In genomic region chrX:72917884-72918681, GRCm38 (mm10) we compare ENCODE assay signal across 7 mouse cellular contexts. TPM values are rescaled to one million over a fixed set of nuclear protein-coding genes. Genes with fewer than 3 reads are reported as not detected.
A peak's percentile ranks its signal among the peaks of the same experiment; 100 is the strongest.
DNase-seq lines count a peak whose midpoint lies in the region; ATAC-seq lines count a peak whose summit lies in the region.

Gene Cetn2, minus strand, starts transcription at chrX:72918411.
Gene Nsdhl, plus strand, starts transcription at chrX:72918557.

- no peaks in the 10 kb centered on the region for H3K36me3 ChIP-seq in embryonic facial prominence, embryonic 12.5 days
- no peaks in the 10 kb centered on the region for H3K36me3 ChIP-seq in limb, embryonic 11.5 days (ENCODE audit: control insufficient read depth, insufficient read depth, low read length)
- 0 out of 2 replicates have a peak, but pooled peaks cover 3% of the 10 kb centered on the region for H3K36me3 ChIP-seq in midbrain, embryonic 14.5 days (ENCODE audit: control insufficient read depth, insufficient read depth, low read length)

- peak within 1 kb of the TSS; percentile 61 for H3K4me2 ChIP-seq in embryonic facial prominence, embryonic 12.5 days (replicated peaks)
- peak within 1 kb of the TSS; percentile 43 for H3K4me2 ChIP-seq in limb, embryonic 11.5 days (ENCODE audit: low read depth, severe bottlenecking)
- H3K4me2 ChIP-seq in midbrain, embryonic 14.5 days (ENCODE audit: low read length): peak within 1 kb of the TSS; percentile 61

- peak within 1 kb of the TSS; percentile 55 for H3K9ac ChIP-seq in embryonic facial prominence, embryonic 12.5 days
- H3K9ac ChIP-seq in limb, embryonic 11.5 days (ENCODE audit: low read length): peak within 1 kb of the TSS; percentile 55
- peak within 1 kb of the TSS; percentile 43 for H3K9ac ChIP-seq in midbrain, embryonic 14.5 days (replicated peaks; ENCODE audit: low read length)

- H3K9me3 ChIP-seq in embryonic facial prominence, embryonic 12.5 days: no peaks in the 10 kb centered on the region
- no peaks in the 10 kb centered on the region for H3K9me3 ChIP-seq in limb, embryonic 11.5 days (ENCODE audit: control insufficient read depth, low read length)
- H3K9me3 ChIP-seq in midbrain, embryonic 14.5 days (ENCODE audit: control insufficient read depth, low read length): no peaks in the 10 kb centered on the region

- H3K4me1 ChIP-seq in embryonic facial prominence, embryonic 12.5 days: no peaks in the 10 kb centered on the region
- no peaks in the 10 kb centered on the region for H3K4me1 ChIP-seq in limb, embryonic 11.5 days (ENCODE audit: control insufficient read depth, insufficient read depth, low read length)
- no peaks in the 10 kb centered on the region for H3K4me1 ChIP-seq in midbrain, embryonic 14.5 days (ENCODE audit: control insufficient read depth, insufficient read depth, low read length)

- WGBS in embryonic facial prominence, embryonic 12.5 days: 21% methylated on average over 41 of the region's 41 CpGs
- WGBS in limb, embryonic 11.5 days: 17% methylated on average over 41 of the region's 41 CpGs
- WGBS in midbrain, embryonic 14.5 days: 19% methylated on average over 41 of the region's 41 CpGs

- no peaks in the 10 kb centered on the region for H3K27me3 ChIP-seq in embryonic facial prominence, embryonic 12.5 days
- peaks cover 2% of the 10 kb centered on the region; the same call in 1 of the 2 replicates for H3K27me3 ChIP-seq in limb, embryonic 11.5 days (ENCODE audit: control insufficient read depth, insufficient read depth, low read length)
- no peaks in the 10 kb centered on the region for H3K27me3 ChIP-seq in midbrain, embryonic 14.5 days (ENCODE audit: control insufficient read depth, insufficient read depth, low read length)

- H3K4me3 ChIP-seq in embryonic facial prominence, embryonic 12.5 days: peak within 1 kb of the TSS; percentile 49
- H3K4me3 ChIP-seq in limb, embryonic 11.5 days (ENCODE audit: low read depth, low read length): peak within 1 kb of the TSS; percentile 49
- peak within 1 kb of the TSS; percentile 49 for H3K4me3 ChIP-seq in midbrain, embryonic 14.5 days (replicated peaks; ENCODE audit: low read depth, low read length)

- ATAC-seq in embryonic facial prominence, embryonic 12.5 days (ENCODE audit: insufficient number of reproducible peaks, insufficient read depth, low FRiP score, low TSS enrichment): peak; percentile 99
- ATAC-seq in limb, embryonic 11.5 days (ENCODE audit: insufficient number of reproducible peaks, low FRiP score, low TSS enrichment, low read depth): peak; percentile 98
- ATAC-seq in midbrain, embryonic 14.5 days (ENCODE audit: low FRiP score, low TSS enrichment): peak; percentile 97

- DNase-seq in adrenal gland, postnatal 25 days: peak; percentile 84
- peak; percentile 99 for DNase-seq in heart, adult 11 months
- DNase-seq in kidney, adult 18-20 months: peak; percentile 84
- peak; percentile 84 for DNase-seq in limb, embryonic 11.5 days (ENCODE audit: low spot score)
- peak; percentile 93 for DNase-seq in midbrain, embryonic 14.5 days
- DNase-seq in spleen, adult 18-20 months: peak; percentile 67 to 74

- H3K27ac ChIP-seq in embryonic facial prominence, embryonic 12.5 days: peak within 1 kb of the TSS; percentile 11; the same call in 1 of the 2 replicates
- H3K27ac ChIP-seq in limb, embryonic 11.5 days (replicated peaks; ENCODE audit: low read depth, low read length): no peak within 1 kb of the TSS
- peak within 1 kb of the TSS; percentile 77 for H3K27ac ChIP-seq in midbrain, embryonic 14.5 days (replicated peaks; ENCODE audit: low read depth, low read length)

RNA-seq across cellular contexts. Expression of gene Cetn2, which starts in this region (rescaled TPM):
- 50.9 and 54.4 TPM in 2 replicates for total RNA-seq in adrenal gland, postnatal 25 days (2021)
- 81.4 and 81.7 TPM in 2 replicates for polyA plus RNA-seq in embryonic facial prominence, embryonic 12.5 days (2016; fragmentation: Nextera tagmentation; extraction: Ambion mirVana)
- polyA plus RNA-seq in limb, embryonic 11.5 days (2014; fragmentation: Nextera tagmentation; extraction: Ambion mirVana): 106 and 107 TPM in 2 replicates
- polyA plus RNA-seq in midbrain, embryonic 14.5 days (2014; fragmentation: Nextera tagmentation; extraction: Ambion mirVana): 83.7 and 85.9 TPM in 2 replicates

RNA-seq across cellular contexts. Expression of gene Nsdhl, which starts in this region (rescaled TPM):
- total RNA-seq in adrenal gland, postnatal 25 days (2021): 78.9 and 93.2 TPM in 2 replicates
- 24.5 and 26.2 TPM in 2 replicates for polyA plus RNA-seq in embryonic facial prominence, embryonic 12.5 days (2016; fragmentation: Nextera tagmentation; extraction: Ambion mirVana)
- 32.9 and 33.9 TPM in 2 replicates for polyA plus RNA-seq in limb, embryonic 11.5 days (2014; fragmentation: Nextera tagmentation; extraction: Ambion mirVana)
- 48.1 and 48.8 TPM in 2 replicates for polyA plus RNA-seq in midbrain, embryonic 14.5 days (2014; fragmentation: Nextera tagmentation; extraction: Ambion mirVana)
